Mouse (Mus musculus): ENCODE measurements around the gene Pcolce2.

Gene Pcolce2

GRCm38 (mm10) chr9:95712574-95712973, 75.2 kb downstream of the Pcolce2 start:
- no peak for DNase-seq

GRCm38 (mm10) chr9:95736238-95736637, 98.8 kb downstream of the Pcolce2 start:
- DNase-seq = no peak

GRCm38 (mm10) chr9:95744845-95745613, 107.6 kb downstream of the Pcolce2 start:
- no peak for DNase-seq

GRCm38 (mm10) chr9:95747298-95747697, 109.9 kb downstream of the Pcolce2 start:
- no peak for DNase-seq
